Mouse (Mus musculus): ENCODE results near the gene Vps13d. TPM values are rescaled to one million over a fixed set of nuclear protein-coding genes. Genes with fewer than 3 reads are reported as not detected.

Vps13d gene
- polyA plus RNA-seq, 1 experiment: 7.3 TPM

DNA sequence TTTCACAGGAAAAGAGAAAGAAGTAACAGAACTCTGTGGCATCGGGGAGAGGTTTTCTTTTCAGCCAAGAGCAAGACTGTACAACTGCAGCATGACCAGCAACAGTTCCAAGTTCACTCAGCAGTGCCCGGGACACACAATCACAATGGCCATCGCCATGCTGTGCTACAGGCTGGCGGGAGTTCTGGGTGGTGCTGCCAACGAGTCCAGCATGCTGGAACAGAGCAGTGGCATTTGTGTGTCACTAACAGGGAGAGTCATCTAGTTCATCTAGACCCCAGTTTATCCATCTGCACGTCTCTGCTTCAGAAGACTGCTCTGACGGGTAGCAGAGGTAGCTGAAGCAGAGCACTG is 169.4 kb downstream of the Vps13d start:
- no peaks in the 10 kb centered on the region for H3K36me3 ChIP-seq (ENCODE audit: control insufficient read depth, insufficient read depth, low read length)
- no peak overlapping the region for H3K4me3 ChIP-seq (ENCODE audit: control insufficient read depth, low read depth, low read length)
- no peak for TF ChIP-seq POLR2A (IDR thresholded peaks at IDR 0.05; ENCODE audit: control insufficient read depth, low read depth, low read length)
- no peak for TF ChIP-seq CTCF (IDR thresholded peaks at IDR 0.05; ENCODE audit: control insufficient read depth, insufficient read depth, insufficient replicate concordance, low read depth, low read length)
- peak overlapping the region; percentile 77 for H3K27ac ChIP-seq (ENCODE audit: control insufficient read depth, insufficient read depth, low read depth, low read length)
- H3K4me1 ChIP-seq (ENCODE audit: control insufficient read depth, insufficient read depth, low read length): peaks cover 3% of the 10 kb centered on the region
- H3K27me3 ChIP-seq (ENCODE audit: control insufficient read depth, insufficient read depth, low read length): no peaks in the 10 kb centered on the region

DNA sequence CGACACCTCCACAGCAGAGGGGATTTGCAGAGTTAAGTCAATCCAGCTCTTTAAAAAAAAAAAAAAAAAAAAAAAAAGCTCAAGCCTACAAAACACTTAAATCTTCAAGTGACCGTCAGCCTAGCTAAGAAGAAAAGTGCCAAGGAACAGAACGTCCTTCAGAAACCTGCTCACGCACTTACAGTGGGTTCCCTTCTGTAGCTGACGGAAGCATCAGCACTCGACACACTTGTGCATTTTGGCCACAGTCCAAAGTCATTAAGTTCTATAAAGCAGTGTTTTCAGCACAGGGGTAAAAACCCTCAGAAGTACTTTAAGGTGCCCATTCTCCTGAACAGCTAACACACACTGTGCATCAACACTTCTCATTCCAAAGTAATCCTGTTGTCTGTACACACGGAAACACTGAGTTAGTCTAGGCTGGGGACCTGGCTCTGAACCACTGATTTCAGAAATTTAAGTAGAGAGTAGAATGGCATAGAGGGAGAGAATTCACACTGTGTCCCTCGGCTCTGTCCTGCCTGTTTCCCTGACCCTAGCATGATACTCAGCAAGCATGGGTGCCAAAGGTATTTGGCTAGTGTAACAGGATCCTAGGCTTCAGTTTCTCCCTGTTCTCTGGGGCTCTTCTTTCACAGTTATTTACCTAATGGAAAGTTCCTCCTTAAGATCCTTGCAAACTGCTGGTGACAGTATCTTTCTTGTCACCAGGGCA is 170.0 kb downstream of the Vps13d start:
- no peaks in the 10 kb centered on the region for H3K36me3 ChIP-seq (ENCODE audit: control insufficient read depth, insufficient read depth, low read length)
- H3K27me3 ChIP-seq (ENCODE audit: control insufficient read depth, insufficient read depth, low read length): no peaks in the 10 kb centered on the region
- H3K4me3 ChIP-seq (ENCODE audit: control insufficient read depth, low read depth, low read length): no peak overlapping the region
- TF ChIP-seq CTCF (IDR thresholded peaks at IDR 0.05; ENCODE audit: control insufficient read depth, insufficient read depth, insufficient replicate concordance, low read depth, low read length) (no peak), POLR2A (IDR thresholded peaks at IDR 0.05; ENCODE audit: control insufficient read depth, low read depth, low read length) (no peak)
- peak overlapping the region; percentile 77 for H3K27ac ChIP-seq (ENCODE audit: control insufficient read depth, insufficient read depth, low read depth, low read length)
- peaks cover 3% of the 10 kb centered on the region for H3K4me1 ChIP-seq (ENCODE audit: control insufficient read depth, insufficient read depth, low read length)

DNA sequence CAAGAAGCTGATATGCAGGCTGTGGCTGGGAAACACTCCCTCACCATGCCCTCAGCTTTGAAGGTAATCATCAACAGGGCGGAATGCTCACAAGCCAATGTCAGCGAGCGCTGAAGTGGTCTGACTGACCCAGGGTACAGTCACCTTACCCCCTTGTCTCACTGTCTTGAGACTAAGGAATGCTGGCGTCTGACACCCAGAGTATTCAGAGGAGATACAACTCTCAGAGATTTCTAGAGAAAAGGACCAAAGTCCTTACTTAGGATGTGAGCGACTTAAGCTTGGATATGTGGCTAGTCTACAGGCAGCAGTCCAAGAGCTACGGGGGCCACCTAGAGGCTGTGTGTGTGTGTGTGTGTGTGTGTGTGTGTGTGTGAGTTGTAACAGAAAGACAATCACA is 170.9 kb downstream of the Vps13d start:
- TF ChIP-seq POLR2A (IDR thresholded peaks at IDR 0.05; ENCODE audit: control insufficient read depth, low read depth, low read length) (no peak), CTCF (IDR thresholded peaks at IDR 0.05; ENCODE audit: control insufficient read depth, insufficient read depth, insufficient replicate concordance, low read depth, low read length) (no peak)
- H3K4me3 ChIP-seq (ENCODE audit: control insufficient read depth, low read depth, low read length): no peak overlapping the region
- H3K4me1 ChIP-seq (ENCODE audit: control insufficient read depth, insufficient read depth, low read length): peaks cover 3% of the 10 kb centered on the region
- H3K27ac ChIP-seq (ENCODE audit: control insufficient read depth, insufficient read depth, low read depth, low read length): peak overlapping the region; percentile 52
- no peaks in the 10 kb centered on the region for H3K27me3 ChIP-seq (ENCODE audit: control insufficient read depth, insufficient read depth, low read length)
- no peaks in the 10 kb centered on the region for H3K36me3 ChIP-seq (ENCODE audit: control insufficient read depth, insufficient read depth, low read length)

DNA sequence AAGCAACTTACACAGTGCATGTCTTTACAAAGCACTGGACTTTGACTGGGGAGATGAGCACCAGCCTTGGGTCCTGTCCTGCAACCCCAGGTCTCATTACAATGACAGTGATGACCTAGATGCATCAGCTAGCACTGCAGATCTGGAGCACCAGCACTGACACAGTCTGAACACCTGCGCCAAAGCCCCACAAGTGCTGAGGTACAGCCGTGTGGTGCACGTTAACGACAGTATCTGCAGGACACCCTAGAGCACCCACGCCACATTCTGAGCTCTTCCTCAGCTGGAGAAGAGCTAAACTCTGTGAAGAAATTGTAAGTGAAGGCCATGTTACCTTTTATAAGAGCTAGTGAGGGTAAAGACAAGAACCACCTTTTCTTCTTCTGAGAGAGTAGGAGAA is 172.0 kb downstream of the Vps13d start:
- Histone ChIP-seq H3K27ac (ENCODE audit: control insufficient read depth, insufficient read depth, low read depth, low read length) (no peak overlapping the region), H3K36me3 (ENCODE audit: control insufficient read depth, insufficient read depth, low read length) (no peaks in the 10 kb centered on the region), H3K4me1 (ENCODE audit: control insufficient read depth, insufficient read depth, low read length) (peaks cover 3% of the 10 kb centered on the region), H3K27me3 (ENCODE audit: control insufficient read depth, insufficient read depth, low read length) (no peaks in the 10 kb centered on the region), H3K4me3 (ENCODE audit: control insufficient read depth, low read depth, low read length) (no peak overlapping the region)
- no peak for TF ChIP-seq CTCF (IDR thresholded peaks at IDR 0.05; ENCODE audit: control insufficient read depth, insufficient read depth, insufficient replicate concordance, low read depth, low read length)
- no peak for TF ChIP-seq POLR2A (IDR thresholded peaks at IDR 0.05; ENCODE audit: control insufficient read depth, low read depth, low read length)

DNA sequence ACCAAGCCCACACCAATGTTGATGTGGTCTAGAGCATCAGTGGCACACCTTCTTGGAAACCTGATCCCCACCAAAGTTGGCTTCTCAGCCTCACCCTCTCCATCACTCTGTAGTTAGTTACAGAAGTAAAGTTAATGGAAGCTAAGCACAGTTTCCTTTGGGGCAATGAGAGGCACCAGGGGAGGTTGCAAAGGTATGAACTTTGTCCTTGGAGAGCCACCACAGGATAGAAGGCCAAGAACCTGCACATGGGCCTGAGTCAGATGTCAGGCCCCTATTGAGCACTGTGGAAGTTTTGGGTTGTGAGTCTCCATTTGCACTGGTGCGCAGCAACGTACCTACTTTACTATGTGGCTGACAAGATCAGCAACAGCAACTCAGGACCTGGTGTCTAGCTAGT is 172.6 kb downstream of the Vps13d start:
- Histone ChIP-seq H3K4me1 (ENCODE audit: control insufficient read depth, insufficient read depth, low read length) (peaks cover 3% of the 10 kb centered on the region), H3K4me3 (ENCODE audit: control insufficient read depth, low read depth, low read length) (no peak overlapping the region), H3K27me3 (ENCODE audit: control insufficient read depth, insufficient read depth, low read length) (no peaks in the 10 kb centered on the region), H3K27ac (ENCODE audit: control insufficient read depth, insufficient read depth, low read depth, low read length) (no peak overlapping the region), H3K36me3 (ENCODE audit: control insufficient read depth, insufficient read depth, low read length) (no peaks in the 10 kb centered on the region)
- TF ChIP-seq POLR2A (IDR thresholded peaks at IDR 0.05; ENCODE audit: control insufficient read depth, low read depth, low read length) (no peak), CTCF (IDR thresholded peaks at IDR 0.05; ENCODE audit: control insufficient read depth, insufficient read depth, insufficient replicate concordance, low read depth, low read length) (no peak)

DNA sequence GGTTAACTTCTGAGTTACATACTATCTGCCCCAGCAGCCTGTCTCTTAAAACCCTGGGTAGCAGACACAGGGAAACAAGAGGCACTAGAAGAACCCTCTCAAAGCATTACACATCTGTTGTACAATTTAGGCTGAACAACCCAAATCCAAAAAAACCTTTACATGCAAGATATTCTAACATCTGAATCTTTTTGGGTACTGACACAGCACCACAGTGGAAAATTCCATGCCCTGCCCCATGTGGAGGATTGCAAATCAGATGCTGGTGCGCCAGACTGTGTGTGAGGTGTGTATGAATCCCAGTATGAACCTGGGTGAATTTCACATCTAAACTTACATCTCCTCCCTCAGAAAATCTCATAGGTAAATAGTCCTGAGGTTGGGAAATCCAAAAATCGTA is 174.4 kb downstream of the Vps13d start:
- Histone ChIP-seq H3K4me3 (ENCODE audit: control insufficient read depth, low read depth, low read length) (no peak overlapping the region), H3K4me1 (ENCODE audit: control insufficient read depth, insufficient read depth, low read length) (peaks cover 1% of the 10 kb centered on the region), H3K36me3 (ENCODE audit: control insufficient read depth, insufficient read depth, low read length) (no peaks in the 10 kb centered on the region), H3K27ac (ENCODE audit: control insufficient read depth, insufficient read depth, low read depth, low read length) (no peak overlapping the region), H3K27me3 (ENCODE audit: control insufficient read depth, insufficient read depth, low read length) (no peaks in the 10 kb centered on the region)
- TF ChIP-seq CTCF (IDR thresholded peaks at IDR 0.05; ENCODE audit: control insufficient read depth, insufficient read depth, insufficient replicate concordance, low read depth, low read length): no peak
- no peak for TF ChIP-seq POLR2A (IDR thresholded peaks at IDR 0.05; ENCODE audit: control insufficient read depth, low read depth, low read length)

DNA sequence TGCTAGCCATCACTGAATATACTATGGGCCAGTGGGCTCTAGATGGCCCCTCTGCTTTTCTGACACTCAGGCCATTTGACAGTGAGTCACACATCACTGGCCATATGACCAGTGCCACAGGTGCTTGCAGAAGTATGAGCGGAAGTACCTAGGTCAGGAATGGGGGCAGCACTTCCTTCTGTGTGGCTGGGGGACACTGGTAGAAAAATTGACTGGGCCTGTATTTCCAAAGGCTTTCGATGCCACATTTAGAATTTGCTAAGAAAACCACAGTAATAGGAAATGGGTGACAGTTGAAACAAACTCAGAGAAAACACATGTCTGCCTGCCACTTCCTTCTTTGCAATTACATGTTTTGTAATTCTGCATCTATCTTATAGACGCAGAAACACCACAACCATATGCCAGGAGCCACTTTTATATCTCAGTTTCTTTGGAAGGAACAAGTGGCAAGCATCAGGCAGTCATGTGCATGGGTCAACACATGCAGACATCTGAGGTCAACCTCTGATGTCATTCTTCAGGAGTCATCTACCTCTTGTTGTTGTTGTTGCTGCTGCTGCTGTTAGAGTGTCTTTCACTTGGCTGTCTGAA is 175.6 kb downstream of the Vps13d start:
- TF ChIP-seq CTCF (IDR thresholded peaks at IDR 0.05; ENCODE audit: control insufficient read depth, insufficient read depth, insufficient replicate concordance, low read depth, low read length) (no peak), POLR2A (IDR thresholded peaks at IDR 0.05; ENCODE audit: control insufficient read depth, low read depth, low read length) (no peak)
- H3K4me1 ChIP-seq (ENCODE audit: control insufficient read depth, insufficient read depth, low read length): no peaks in the 10 kb centered on the region; the same call in 1 of the 2 replicates
- H3K27me3 ChIP-seq (ENCODE audit: control insufficient read depth, insufficient read depth, low read length): no peaks in the 10 kb centered on the region
- H3K4me3 ChIP-seq (ENCODE audit: control insufficient read depth, low read depth, low read length): no peak overlapping the region
- H3K36me3 ChIP-seq (ENCODE audit: control insufficient read depth, insufficient read depth, low read length): no peaks in the 10 kb centered on the region
- no peak overlapping the region for H3K27ac ChIP-seq (ENCODE audit: control insufficient read depth, insufficient read depth, low read depth, low read length)

All from testis, adult 2 months (tissue).